Mouse (Mus musculus): ENCODE results near the gene E2f8. TPM values are rescaled to one million over a fixed set of nuclear protein-coding genes. Genes with fewer than 3 reads are reported as not detected.

Gene E2f8
- total RNA-seq, 2 experiments from 2014 or later = 1.0 to 1.3 TPM

DNA sequence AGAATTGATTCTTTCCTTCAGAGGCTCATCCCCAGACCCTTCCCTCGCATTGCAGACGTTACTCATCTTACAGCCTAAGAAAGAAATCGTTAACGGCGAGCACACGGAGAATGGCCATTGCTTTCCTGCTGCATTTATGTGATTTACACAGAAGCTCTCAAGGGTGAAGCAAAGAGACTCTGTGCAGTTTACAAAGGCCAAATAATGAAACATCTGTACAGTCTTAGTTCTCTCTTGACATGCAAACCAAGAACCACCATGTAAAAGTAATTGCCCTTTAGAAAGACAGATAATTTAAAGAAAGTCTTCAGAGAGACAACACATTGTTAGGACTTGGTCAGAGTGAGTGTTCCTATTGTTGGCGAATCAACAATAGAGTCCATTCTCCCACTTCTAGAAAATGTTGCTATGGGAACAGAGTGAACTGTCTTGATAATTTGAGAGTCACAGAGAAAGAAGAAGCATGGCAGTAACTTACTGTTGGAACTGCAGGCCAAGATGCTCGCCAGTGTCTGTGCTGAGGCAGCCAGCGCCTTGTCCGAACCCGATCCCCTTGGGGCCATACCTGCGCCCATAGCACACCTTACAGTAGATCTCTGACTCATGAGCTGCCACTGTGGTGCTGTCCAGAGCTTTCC, 46.3 kb downstream of the E2f8 start:
- DNase-seq (ENCODE audit: extremely low spot score in 1 of 2, low spot score in 2 of 2) = no peak
- intact Hi-C loops (cut with DNase I) = loop anchor here (5.0 kb wide), 1 partner anchor 42 kb away; no protein-coding TSS in a partner anchor

DNA sequence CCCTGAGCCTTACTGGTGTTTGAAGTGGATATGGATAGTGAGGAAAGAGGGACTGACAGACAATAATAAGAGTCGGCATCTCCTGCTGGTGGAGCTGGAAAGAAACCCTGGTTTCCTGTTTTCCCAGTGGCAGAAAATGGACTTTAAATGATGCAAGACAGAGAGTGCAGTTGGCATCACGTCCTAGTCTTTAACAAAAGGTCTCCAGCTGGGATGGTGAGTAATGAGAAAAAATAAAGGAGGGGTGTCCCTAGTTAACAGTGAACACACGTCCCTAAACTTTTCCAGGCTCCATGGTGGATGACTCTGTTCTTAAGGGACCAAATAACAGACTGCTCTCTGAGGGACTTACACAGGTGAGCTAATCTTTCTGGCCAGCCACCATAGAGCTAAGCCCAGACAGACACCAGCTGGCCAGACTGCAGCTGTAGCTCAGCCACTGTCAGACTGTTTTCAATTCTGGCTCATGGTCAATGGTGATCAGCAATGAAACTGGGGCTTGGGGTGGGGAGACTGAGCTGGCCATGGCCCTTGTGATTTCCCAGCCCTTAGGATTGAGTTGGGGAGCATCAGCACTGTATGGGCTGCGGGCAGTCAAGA, 46.9 kb downstream of the E2f8 start:
- DNase-seq (ENCODE audit: extremely low spot score in 1 of 2, low spot score in 2 of 2) = no peak
- intact Hi-C loops (cut with DNase I) = loop anchor here (5.0 kb wide), 1 partner anchor 43 kb away; no protein-coding TSS in a partner anchor

DNA sequence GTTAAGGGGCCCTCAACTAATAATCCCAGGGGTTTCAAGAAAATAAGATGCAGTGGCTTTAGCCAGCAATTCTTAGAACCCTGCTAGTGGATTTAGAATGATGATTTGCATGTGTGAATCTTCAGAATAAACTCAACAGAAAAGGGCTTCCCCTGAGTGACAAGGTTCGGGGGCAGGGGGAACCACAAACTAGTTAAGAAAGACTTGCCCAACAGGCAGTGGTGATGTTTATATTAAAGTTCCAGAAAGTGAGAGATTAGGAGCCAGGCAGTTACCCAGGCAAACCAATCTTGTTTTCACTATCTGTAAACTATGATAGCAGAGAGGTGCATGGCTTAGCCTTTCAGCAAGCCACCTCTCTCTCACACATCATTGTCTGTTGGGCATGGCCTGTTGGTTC, 48.7 kb downstream of the E2f8 start:
- DNase-seq (ENCODE audit: extremely low spot score in 1 of 2, low spot score in 2 of 2) = no peak
- intact Hi-C loops (cut with DNase I) = loop anchor here (5.0 kb wide), 1 partner anchor 45 kb away; no protein-coding TSS in a partner anchor

DNA sequence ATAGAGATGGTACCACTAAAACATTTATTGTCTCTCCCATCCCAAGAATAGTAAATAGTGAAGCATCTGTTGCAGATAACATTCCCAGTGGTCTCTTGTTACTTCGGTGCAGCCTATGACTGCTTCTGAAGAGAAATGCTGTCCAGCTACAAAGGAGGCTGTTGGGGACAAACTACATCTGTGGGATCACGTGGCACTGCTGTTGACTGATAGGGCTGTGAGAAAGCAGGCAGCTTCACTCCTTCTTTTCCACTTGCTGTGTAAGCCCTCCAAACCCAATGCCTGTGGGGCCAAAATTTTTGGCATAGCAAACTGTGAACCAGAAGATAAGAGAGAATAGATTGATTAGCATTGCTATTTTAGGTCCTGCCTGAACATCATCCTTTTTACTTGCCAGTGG, 51.0 kb downstream of the E2f8 start:
- no peak for DNase-seq (ENCODE audit: extremely low spot score in 1 of 2, low spot score in 2 of 2)
- intact Hi-C loops (cut with DNase I) = loop anchor here (5.0 kb wide), 1 partner anchor 47 kb away; no protein-coding TSS in a partner anchor

DNA sequence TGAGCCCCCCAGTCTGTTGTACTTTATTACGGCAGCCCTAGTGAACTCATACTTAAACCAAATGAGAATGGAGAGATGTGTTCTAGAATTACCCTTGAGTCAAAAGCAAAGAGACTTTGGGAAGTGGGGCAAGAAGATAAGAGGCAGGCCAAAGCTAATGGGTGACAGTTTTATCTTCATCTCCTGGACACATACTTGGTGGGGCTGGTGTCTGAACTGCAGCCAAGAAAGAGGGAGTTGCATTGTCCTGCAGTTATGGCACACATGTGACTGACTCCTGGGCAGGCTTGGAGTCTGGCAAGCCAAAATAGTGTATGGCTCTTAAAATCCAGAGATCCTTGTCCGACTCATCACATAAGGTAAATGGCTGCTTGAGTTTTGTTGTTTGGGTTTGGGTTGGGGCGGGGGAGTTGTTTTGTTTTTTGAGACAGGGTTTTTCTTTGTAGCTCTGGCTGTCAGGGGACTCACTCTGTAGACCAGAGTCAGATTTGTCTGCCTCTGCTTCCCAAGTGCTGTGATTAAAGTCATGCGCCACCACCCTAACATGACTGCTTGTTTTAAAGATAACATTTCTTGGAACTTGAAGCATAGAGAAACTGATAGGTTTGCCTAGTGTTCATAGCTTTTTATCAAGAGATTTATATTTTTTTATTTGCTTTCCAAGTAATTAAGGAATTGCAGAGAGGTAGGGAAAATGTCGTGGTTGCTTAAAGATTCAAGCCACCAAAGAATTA, 52.1 kb downstream of the E2f8 start:
- intact Hi-C loops (cut with DNase I) = no loop called here
- DNase-seq (ENCODE audit: extremely low spot score in 1 of 2, low spot score in 2 of 2) = no peak

DNA sequence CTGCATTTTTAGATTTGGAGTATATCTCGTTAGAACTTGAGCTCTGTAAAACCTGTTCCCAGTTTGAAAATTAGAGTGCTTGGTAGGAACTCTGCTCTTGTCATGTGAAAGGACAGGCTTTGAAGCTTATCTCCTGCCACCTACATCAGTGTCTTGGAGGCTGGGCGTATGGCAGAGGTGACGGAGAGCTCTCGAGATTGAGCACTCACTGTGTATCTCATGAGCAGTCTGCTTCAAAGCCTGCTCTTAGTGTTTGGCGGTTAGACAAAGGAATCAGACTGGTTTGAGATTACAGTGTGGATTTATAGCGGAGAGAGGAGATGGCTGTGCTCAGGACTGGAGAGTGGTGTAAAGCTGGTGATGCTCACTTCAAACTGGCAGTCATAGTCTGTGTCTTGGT, 56.2 kb downstream of the E2f8 start:
- no peak for DNase-seq (ENCODE audit: extremely low spot score in 1 of 2, low spot score in 2 of 2)
- intact Hi-C loops (cut with DNase I) = no loop called here

DNA sequence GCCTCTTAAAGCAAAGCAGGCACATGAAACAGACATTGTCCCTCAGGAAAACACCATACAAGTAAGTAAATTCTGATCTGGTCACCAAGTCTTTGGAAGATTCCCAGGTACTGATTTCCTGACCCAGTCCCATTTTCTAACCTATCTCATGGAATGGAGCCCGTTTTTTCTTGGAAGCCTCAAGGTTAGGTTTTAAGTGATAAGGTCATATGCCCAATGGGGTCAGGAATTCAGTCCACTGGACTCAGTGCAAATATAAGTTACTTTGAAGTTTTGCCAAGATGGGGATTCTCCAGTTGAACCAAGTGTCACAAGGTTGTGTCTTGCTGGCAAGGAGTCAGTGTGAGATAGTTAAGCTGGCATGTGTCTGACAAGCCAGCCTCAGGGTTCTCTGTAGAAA, 56.7 kb downstream of the E2f8 start:
- intact Hi-C loops (cut with DNase I) = no loop called here
- no peak for DNase-seq (ENCODE audit: extremely low spot score in 1 of 2, low spot score in 2 of 2)

DNA sequence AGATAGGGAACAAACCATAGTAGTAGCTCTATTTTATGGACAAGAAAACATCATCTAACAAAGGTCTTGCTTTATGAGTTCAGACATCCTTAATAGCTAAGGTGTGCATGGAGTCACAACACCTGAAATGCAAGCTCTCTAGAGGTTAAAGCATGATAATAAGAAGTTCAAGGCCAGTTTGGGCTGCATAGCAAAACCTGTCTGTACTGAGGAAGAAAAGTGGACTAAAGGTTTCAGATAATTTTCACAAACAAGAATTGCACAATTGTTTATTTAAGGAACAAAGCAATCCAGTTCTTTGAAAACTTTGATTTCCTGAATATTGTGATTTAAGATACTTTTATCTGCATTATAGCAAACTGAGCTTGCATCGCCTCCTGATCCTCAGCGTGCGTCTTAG, 57.8 kb downstream of the E2f8 start:
- intact Hi-C loops (cut with DNase I) = no loop called here
- no peak for DNase-seq (ENCODE audit: extremely low spot score in 1 of 2, low spot score in 2 of 2)

DNA sequence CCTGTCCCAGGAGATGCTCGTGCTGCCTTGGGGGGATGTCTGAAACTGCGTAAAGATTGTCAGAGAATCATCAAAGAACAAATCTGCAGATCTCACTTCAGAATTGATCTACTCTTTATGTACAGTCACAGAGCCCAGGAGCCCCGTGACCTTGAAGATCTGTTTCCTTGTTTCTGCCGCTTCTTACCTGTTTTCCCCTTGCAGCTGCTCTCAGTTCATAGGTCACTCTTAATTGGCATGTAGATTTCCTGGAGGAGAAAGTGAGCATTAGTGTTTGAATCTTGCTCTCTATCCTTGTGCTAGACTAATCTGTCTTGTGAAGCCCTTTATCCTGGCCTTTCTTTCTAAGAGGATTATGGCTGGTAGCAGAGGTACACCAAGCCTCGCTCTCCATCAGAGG, 59.7 kb downstream of the E2f8 start:
- intact Hi-C loops (cut with DNase I) = no loop called here
- no peak for DNase-seq (ENCODE audit: extremely low spot score in 1 of 2, low spot score in 2 of 2)

Other genes with a start within 250 kb of the E2f8 start
- not detected for gene Mrgprb3, start 237.8 kb downstream of the E2f8 start, total RNA-seq (2021)
- 10 to 100 TPM; 32.4 to 34.0 TPM for gene Zdhhc13, start 92.6 kb downstream of the E2f8 start, total RNA-seq (2021)
- not detected for gene Csrp3, start 33.6 kb downstream of the E2f8 start, total RNA-seq (2021)
- gene Nav2, start 27.1 kb upstream of the E2f8 start, total RNA-seq (2021) = 100 to 1,000 TPM; 116 to 131 TPM

Measured in left cerebral cortex, postnatal 10 days (tissue).